In the genomic region with DNA sequence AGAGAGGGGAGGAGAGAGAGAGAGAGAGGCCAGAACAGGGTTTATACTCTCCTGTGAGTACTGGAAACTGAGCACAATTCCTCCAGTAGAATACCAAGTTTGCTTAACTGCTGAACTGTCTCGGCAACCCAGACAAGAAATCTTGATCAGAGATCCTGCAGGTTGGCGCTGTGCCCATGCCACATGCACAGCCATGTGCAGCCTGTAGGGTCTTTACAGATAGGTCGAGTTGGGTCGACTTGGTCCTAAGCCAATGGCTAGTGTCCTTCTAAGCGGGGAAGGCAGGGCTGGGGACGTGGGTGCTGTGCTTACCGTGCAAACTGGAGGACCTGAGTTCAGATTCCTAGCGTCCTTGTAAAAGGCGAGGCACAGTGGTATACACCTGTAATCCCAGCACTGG, we compare ENCODE assay signal across 14 mouse cellular contexts. TPM values are rescaled to one million over a fixed set of nuclear protein-coding genes. Genes with fewer than 3 reads are reported as not detected.
DNase-seq lines count a peak whose midpoint lies in the region; ATAC-seq lines count a peak whose summit lies in the region.
"Had no signal": no experiment of that assay in that cellular context is flagged by ENCODE, and none has a peak within 500 bp of the region (broad histone marks: within the 10 kb centered on the region; RNA-seq: fewer than 3 reads in every experiment).

No protein-coding gene starts in this region.

- H3K4me1 ChIP-seq in heart, embryonic 12.5 days (replicated peaks): peaks cover 51% of the 10 kb centered on the region
- H3K4me1 ChIP-seq in neural tube, embryonic 13.5 days (replicated peaks): peaks cover 24% of the 10 kb centered on the region
- peaks cover 42% of the 10 kb centered on the region for H3K4me1 ChIP-seq in embryonic facial prominence, embryonic 13.5 days
- peaks cover 49% of the 10 kb centered on the region for H3K4me1 ChIP-seq in limb, embryonic 15.5 days

- H3K27ac ChIP-seq in heart, embryonic 12.5 days (ENCODE audit: poor library complexity, severe bottlenecking): no peak overlapping the region
- H3K27ac ChIP-seq in neural tube, embryonic 13.5 days (replicated peaks): peak overlapping the region; percentile 30; the same call in 1 of the 2 replicates
- peak overlapping the region; percentile 11; the same call in 1 of the 2 replicates for H3K27ac ChIP-seq in embryonic facial prominence, embryonic 13.5 days
- peak overlapping the region; percentile 34; the same call in 1 of the 2 replicates for H3K27ac ChIP-seq in limb, embryonic 15.5 days
- H3K27ac ChIP-seq: embryonic facial prominence, embryonic 12.5 days; heart, embryonic 15.5 days; liver, embryonic 15.5 days; macrophage had no signal

- no peak overlapping the region for H3K4me3 ChIP-seq in heart, embryonic 12.5 days
- H3K4me3 ChIP-seq in neural tube, embryonic 13.5 days: no peak overlapping the region
- no peak overlapping the region for H3K4me3 ChIP-seq in embryonic facial prominence, embryonic 13.5 days
- H3K4me3 ChIP-seq in limb, embryonic 15.5 days: no peak overlapping the region
- H3K4me3 ChIP-seq: embryonic facial prominence, embryonic 12.5 days; heart, embryonic 15.5 days; liver, embryonic 15.5 days had no signal

- H3K9ac ChIP-seq in heart, embryonic 12.5 days: no peak overlapping the region
- H3K9ac ChIP-seq in neural tube, embryonic 13.5 days: 0 out of 2 replicates have a peak overlapping the region, but pooled peaks have one; percentile 9
- peak overlapping the region; percentile 52; the same call in 1 of the 2 replicates for H3K9ac ChIP-seq in embryonic facial prominence, embryonic 13.5 days
- H3K9ac ChIP-seq in limb, embryonic 15.5 days: no peak overlapping the region
- H3K9ac ChIP-seq: embryonic facial prominence, embryonic 12.5 days; heart, embryonic 15.5 days; liver, embryonic 15.5 days had no signal

- no peak overlapping the region for H3K4me2 ChIP-seq in heart, embryonic 12.5 days
- H3K4me2 ChIP-seq in neural tube, embryonic 13.5 days: no peak overlapping the region
- no peak overlapping the region for H3K4me2 ChIP-seq in embryonic facial prominence, embryonic 13.5 days
- H3K4me2 ChIP-seq in limb, embryonic 15.5 days: no peak overlapping the region
- H3K4me2 ChIP-seq: embryonic facial prominence, embryonic 12.5 days; heart, embryonic 15.5 days; liver, embryonic 15.5 days had no signal

- peaks cover 8% of the 10 kb centered on the region; the same call in 1 of the 2 replicates for H3K27me3 ChIP-seq in heart, embryonic 12.5 days (replicated peaks)
- peaks cover 19% of the 10 kb centered on the region for H3K27me3 ChIP-seq in neural tube, embryonic 13.5 days
- H3K27me3 ChIP-seq in embryonic facial prominence, embryonic 13.5 days: peaks cover 15% of the 10 kb centered on the region
- no peaks in the 10 kb centered on the region for H3K27me3 ChIP-seq in limb, embryonic 15.5 days
- H3K27me3 ChIP-seq: heart, embryonic 15.5 days had no signal

- no peaks in the 10 kb centered on the region for H3K9me3 ChIP-seq in heart, embryonic 12.5 days (replicated peaks)
- no peaks in the 10 kb centered on the region for H3K9me3 ChIP-seq in neural tube, embryonic 13.5 days
- H3K9me3 ChIP-seq in embryonic facial prominence, embryonic 13.5 days: no peaks in the 10 kb centered on the region
- no peaks in the 10 kb centered on the region for H3K9me3 ChIP-seq in limb, embryonic 15.5 days
- H3K9me3 ChIP-seq: embryonic facial prominence, embryonic 12.5 days; heart, embryonic 15.5 days; liver, embryonic 15.5 days had no signal

- 78% methylated on average over 9 of the region's 9 CpGs for WGBS in heart, embryonic 12.5 days
- WGBS in neural tube, embryonic 13.5 days: 74% methylated on average over 9 of the region's 9 CpGs
- WGBS in embryonic facial prominence, embryonic 13.5 days: 79% methylated on average over 9 of the region's 9 CpGs
- 72% methylated on average over 9 of the region's 9 CpGs for WGBS in limb, embryonic 15.5 days

- peak; percentile 18 for DNase-seq in heart, postnatal 4 days
- no peak for DNase-seq in neural tube, embryonic 10.5 days (ENCODE audit: extremely low spot score, low spot score)
- DNase-seq in urinary bladder, postnatal 25 days (ENCODE audit: low spot score): no peak
- DNase-seq: cerebellum, adult 9-10 months; thymus, adult 18-20 months had no signal

- ATAC-seq in heart, embryonic 12.5 days (ENCODE audit: insufficient number of reproducible peaks, low FRiP score): no peak
- no peak for ATAC-seq in neural tube, embryonic 13.5 days (ENCODE audit: low read depth)
- no peak for ATAC-seq in embryonic facial prominence, embryonic 13.5 days (ENCODE audit: insufficient number of reproducible peaks, insufficient read depth, low FRiP score, low TSS enrichment, low read depth)
- ATAC-seq in limb, embryonic 15.5 days (ENCODE audit: insufficient number of reproducible peaks, low FRiP score, low TSS enrichment, low read depth): no peak
- ATAC-seq: forebrain, embryonic 14.5 days had no signal

- H3K36me3 ChIP-seq in heart, embryonic 12.5 days: no peaks in the 10 kb centered on the region
- no peaks in the 10 kb centered on the region for H3K36me3 ChIP-seq in neural tube, embryonic 13.5 days
- no peaks in the 10 kb centered on the region for H3K36me3 ChIP-seq in embryonic facial prominence, embryonic 13.5 days
- no peaks in the 10 kb centered on the region for H3K36me3 ChIP-seq in limb, embryonic 15.5 days
- H3K36me3 ChIP-seq: embryonic facial prominence, embryonic 12.5 days; heart, embryonic 15.5 days; liver, embryonic 15.5 days had no signal

RNA-seq across cellular contexts. Expression of gene Socs3, which starts 15.0 kb away (rescaled TPM):
- 1 to 10 TPM; 5.5 TPM for total RNA-seq in heart, postnatal 4 days (2021)
- 7.1 and 8.0 TPM in 2 replicates for polyA plus RNA-seq in heart, embryonic 12.5 days (2016; fragmentation: Nextera tagmentation; extraction: Ambion mirVana)
- polyA plus RNA-seq in neural tube, embryonic 13.5 days (2015; fragmentation: Nextera tagmentation; extraction: Ambion mirVana): 7.8 and 8.7 TPM in 2 replicates
- 12.7 and 15.0 TPM in 2 replicates for polyA plus RNA-seq in embryonic facial prominence, embryonic 13.5 days (2015; fragmentation: Nextera tagmentation; extraction: Ambion mirVana)
- polyA plus RNA-seq in limb, embryonic 15.5 days (2015; fragmentation: Nextera tagmentation; extraction: Ambion mirVana): 20.3 and 24.0 TPM in 2 replicates

RNA-seq across cellular contexts. Expression of gene Pgs1, which starts 31.3 kb away (rescaled TPM):
- total RNA-seq in heart, postnatal 4 days (2021): 10 to 100 TPM; 25.0 to 26.2 TPM
- polyA plus RNA-seq in heart, embryonic 12.5 days (2016; fragmentation: Nextera tagmentation; extraction: Ambion mirVana): 28.9 and 29.6 TPM in 2 replicates
- polyA plus RNA-seq in neural tube, embryonic 13.5 days (2015; fragmentation: Nextera tagmentation; extraction: Ambion mirVana): 46.9 and 49.0 TPM in 2 replicates
- polyA plus RNA-seq in embryonic facial prominence, embryonic 13.5 days (2015; fragmentation: Nextera tagmentation; extraction: Ambion mirVana): 37.4 and 39.5 TPM in 2 replicates
- polyA plus RNA-seq in limb, embryonic 15.5 days (2015; fragmentation: Nextera tagmentation; extraction: Ambion mirVana): 35.5 and 37.8 TPM in 2 replicates

Comparison
In these comparisons a context has a peak if more than half of its experiments do, and no peak if none do; other contexts are left out.
1. H3K9ac ChIP-seq: peak in neural tube, embryonic 13.5 days (single experiment) and embryonic facial prominence, embryonic 13.5 days (single experiment); none in heart, embryonic 12.5 days (single experiment) and limb, embryonic 15.5 days (single experiment).